In the genomic region with DNA sequence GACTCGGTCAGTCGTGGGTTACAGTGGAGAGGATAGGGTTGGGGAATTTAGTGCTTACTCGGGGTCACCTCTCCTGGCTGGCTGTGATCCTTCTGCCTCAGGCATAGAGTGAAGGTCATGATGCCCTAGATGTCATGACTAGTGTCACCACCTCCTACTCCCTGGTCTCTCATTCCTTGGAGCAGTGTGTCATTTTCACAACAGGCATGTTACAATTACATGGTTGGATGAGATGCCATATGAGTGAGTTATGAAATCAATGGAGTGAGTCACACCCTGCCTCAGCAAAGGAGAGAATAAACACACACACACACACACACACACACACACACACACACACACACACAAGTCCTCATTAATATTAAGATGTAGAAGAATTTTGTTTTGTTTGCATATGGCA, we compare ENCODE assay signal across 21 mouse cellular contexts. TPM values are rescaled to one million over a fixed set of nuclear protein-coding genes. Genes with fewer than 3 reads are reported as not detected.
DNase-seq lines count a peak whose midpoint lies in the region.
"Had no signal": no experiment of that assay in that cellular context is flagged by ENCODE, and none has a peak within 500 bp of the region (broad histone marks: within the 10 kb centered on the region; RNA-seq: fewer than 3 reads in every experiment).

No protein-coding gene starts in this region.

- DNase-seq in adrenal gland, adult 2 months, result peak; percentile 41
- no peak for DNase-seq in adrenal gland, postnatal 4 days (ENCODE audit: low spot score in 2 of 2)
- DNase-seq in 3134 (ENCODE audit: extremely low read depth, insufficient read length, low spot score) (peak; percentile 30), 416B (ENCODE audit: low read depth) (peak; percentile 52), NIH3T3 (ENCODE audit: low read depth) (peak; percentile 13)
- DNase-seq in left cerebral cortex, adult 11 months (ENCODE audit: low spot score), result no peak
- no peak for DNase-seq in right cerebral cortex, postnatal 4 days
- DNase-seq: cerebellum, adult 11 months; cerebellum, adult 18-20 months; cerebellum, adult 8-10 months; cerebellum, adult 9-11 months; cerebellum, postnatal 14 days; cerebellum, postnatal 36 days; embryo, embryonic 11 days had no signal

RNA-seq across cellular contexts. Expression of gene Otog, which starts 6.8 kb away (rescaled TPM):
- total RNA-seq in adrenal gland, adult 2 months (2021), result 1 to 10 TPM in 1 of 2 experiments, not detected in 1; 1.5 TPM
- 0.04 and 0.16 TPM in 2 replicates for polyA plus RNA-seq in adrenal gland, adult 2 months (2012; rRNA removed)
- total RNA-seq in adrenal gland, postnatal 4 days (2021), result not detected
- total RNA-seq: common myeloid progenitor, adult 5-6 weeks; MEL had no signal
- polyA plus RNA-seq: erythroblast, embryonic 14.5 days; forebrain, embryonic 12.5 days; forebrain, embryonic 14.5 days; forebrain, embryonic 16.5 days had no signal

RNA-seq across cellular contexts. Expression of gene Ush1c, which starts 9.3 kb away (rescaled TPM):
- 1 to 10 TPM; 1.6 to 1.8 TPM for total RNA-seq in adrenal gland, adult 2 months (2021)
- polyA plus RNA-seq in adrenal gland, adult 2 months (2012; rRNA removed), result 0.06 TPM in 1 of 2 replicates, not detected in the other
- 10 to 100 TPM in 1 of 2 experiments, 1 to 10 TPM in 1; 1.6 to 11.5 TPM for total RNA-seq in adrenal gland, postnatal 4 days (2021)
- total RNA-seq: common myeloid progenitor, adult 5-6 weeks; MEL had no signal
- polyA plus RNA-seq: C2C12; erythroblast, embryonic 14.5 days had no signal

Comparison
In these comparisons a context has a peak if more than half of its experiments do, and no peak if none do; other contexts are left out.
1. DNase-seq: peak in adrenal gland, adult 2 months (single experiment), 3134 (single experiment), 416B (single experiment) and NIH3T3 (single experiment); none in adrenal gland, postnatal 4 days (0 of 2), left cerebral cortex, adult 11 months (single experiment) and right cerebral cortex, postnatal 4 days (single experiment).